Mouse (Mus musculus) thymus, adult 2 months (tissue): Measurements from ENCODE around the gene 4930432M17Rik. TPM values are rescaled to one million over a fixed set of nuclear protein-coding genes. Genes with fewer than 3 reads are reported as not detected.

ENCODE experiments used
- DNase-seq: peaks from one replicate; pipeline ENCODE4 v3.0.0; 2021
- H3K27ac ChIP-seq: fragments of 200-500 bp; 2 replicates; pipeline ENCODE4 v1.5.1; 2012; ENCODE audit warnings: low read length, control low read depth; ENCODE audit not compliant: control insufficient read depth, insufficient read depth
- H3K27me3 ChIP-seq: fragments of 200-500 bp; 2 replicates; pipeline ENCODE4 v1.6.1; 2012; ENCODE audit warnings: mild to moderate bottlenecking, low read length, moderate library complexity, mixed read lengths; ENCODE audit not compliant: control insufficient read depth, insufficient read depth
- H3K36me3 ChIP-seq: fragments of 200-500 bp; 2 replicates; pipeline ENCODE4 v1.6.1; 2012; ENCODE audit warnings: mild to moderate bottlenecking, low read length, moderate library complexity; ENCODE audit not compliant: control insufficient read depth, insufficient read depth
- H3K4me1 ChIP-seq: fragments of 200-500 bp; replicated peaks from 2 replicates; pipeline ENCODE4 v1.6.1; 2012; ENCODE audit warnings: low read length; ENCODE audit not compliant: control insufficient read depth, insufficient read depth
- H3K4me3 ChIP-seq: fragments of 200-500 bp; 2 replicates; pipeline ENCODE4 v1.5.1; 2012; ENCODE audit warnings: mild to moderate bottlenecking, low read length, control low read depth, moderate library complexity; ENCODE audit not compliant: control insufficient read depth, insufficient read depth
- CTCF ChIP-seq: fragments of 200-500 bp; IDR thresholded peaks from 2 replicates; pipeline ENCODE4 v1.5.1; 2012; ENCODE audit warnings: mild to moderate bottlenecking, control low read depth, low read length, moderate library complexity, borderline replicate concordance; ENCODE audit not compliant: control insufficient read depth, poor library complexity, insufficient read depth; ENCODE audit errors: extremely low read depth
- POLR2A ChIP-seq: fragments of 200-500 bp; IDR thresholded peaks from 2 replicates; pipeline ENCODE4 v1.6.1; 2012; ENCODE audit warnings: mild to moderate bottlenecking, low read length, control low read depth, moderate library complexity; ENCODE audit not compliant: control insufficient read depth, poor library complexity, insufficient read depth; ENCODE audit errors: extremely low read depth
- WGBS: fragments of 180-500 bp; shearing (Covaris S2); methylation state at CpG from one replicate; pipeline ENCODE4 v1.1.7; 2018; 5-methylcytosine and 5-hydroxymethylcytosine counted together
- polyA plus RNA-seq: library from polyadenylated mRNA; depleted of rRNA; stranded (reverse); fragments of >200 nt; gene quantifications from 2 replicates; pipeline ENCODE4 v1.2.3, GENCODE M21; 2012

Gene 4930432M17Rik
- polyA plus RNA-seq, 1 experiment = not detected

DNA sequence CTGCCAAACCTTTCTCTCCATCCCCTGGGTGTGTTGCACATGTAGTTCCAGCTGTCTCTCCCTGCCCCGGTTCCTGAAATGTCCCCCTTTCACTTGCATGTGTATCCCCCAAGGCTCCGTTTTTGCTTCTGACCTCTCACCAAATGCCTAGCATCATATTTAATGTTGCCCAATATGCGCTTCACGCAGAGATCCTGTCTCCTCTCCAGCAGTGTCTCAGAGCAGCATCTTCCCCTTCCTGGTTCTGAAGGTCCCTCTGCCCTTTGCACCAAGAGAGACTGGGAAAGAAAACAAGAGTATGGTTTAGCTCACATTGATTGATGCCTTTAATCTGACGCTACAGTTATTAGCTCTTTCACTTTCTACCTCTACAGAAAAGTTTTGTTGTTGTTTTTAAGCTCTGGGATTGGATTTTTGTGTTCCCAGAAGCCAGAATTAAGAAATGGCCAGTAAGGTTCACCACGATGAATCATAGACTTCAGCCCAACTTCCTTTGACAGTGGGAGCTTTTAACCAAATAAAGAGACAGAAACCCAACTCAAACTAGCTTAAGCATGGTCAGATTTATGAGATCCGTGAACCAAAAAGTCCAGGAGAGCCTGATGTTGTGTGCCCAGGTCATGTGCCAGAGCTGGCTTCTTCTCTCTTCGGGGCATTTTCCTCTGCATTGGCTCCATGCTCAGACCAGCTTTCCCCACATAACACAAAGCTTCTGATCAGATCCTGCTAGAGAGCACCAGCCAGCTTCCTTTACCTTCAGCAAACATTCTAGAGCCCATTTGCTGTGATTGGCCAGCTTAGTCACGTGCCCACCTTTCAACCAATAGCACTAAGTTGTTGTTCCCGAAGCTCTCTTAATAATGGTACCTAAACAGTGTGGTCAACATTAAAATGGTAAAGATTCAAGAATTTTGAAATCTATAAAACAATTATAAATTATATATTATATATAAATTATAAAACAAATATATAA, 12.2 kb downstream of the 4930432M17Rik start:
- Histone ChIP-seq H3K27ac (no peak overlapping the region), H3K4me3 (no peak overlapping the region), H3K36me3 (no peaks in the 10 kb centered on the region), H3K4me1 (no peaks in the 10 kb centered on the region), H3K27me3 (no peaks in the 10 kb centered on the region)
- no peak for TF ChIP-seq POLR2A
- no peak for TF ChIP-seq CTCF
- DNase-seq = no peak
- WGBS = 73% methylated on average over 10 of the region's 10 CpGs

DNA sequence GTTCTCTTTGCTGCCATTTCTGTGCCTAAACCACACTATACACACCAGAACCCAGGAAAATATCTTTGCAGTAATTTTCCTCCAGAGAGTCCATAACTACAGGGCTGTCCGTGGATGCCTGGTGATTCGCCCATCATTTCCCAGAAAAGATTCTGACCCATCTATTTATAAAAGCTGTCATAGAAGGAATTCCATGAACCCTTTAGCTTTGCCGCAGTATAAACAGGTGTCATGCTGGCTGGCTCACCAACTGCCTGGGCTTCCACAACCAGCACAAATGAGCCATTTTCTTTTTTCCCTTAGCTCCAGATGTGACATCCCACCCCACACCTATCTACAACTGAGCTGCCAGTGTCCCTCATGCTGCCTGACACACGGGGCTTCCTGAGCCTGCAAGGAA, 14.0 kb downstream of the 4930432M17Rik start:
- TF ChIP-seq CTCF = no peak
- no peak for TF ChIP-seq POLR2A
- Histone ChIP-seq H3K27ac (no peak overlapping the region), H3K4me3 (no peak overlapping the region), H3K36me3 (no peaks in the 10 kb centered on the region), H3K4me1 (peaks cover 4% of the 10 kb centered on the region; the same call in 1 of the 2 replicates), H3K27me3 (no peaks in the 10 kb centered on the region)
- WGBS = 83% methylated on average over 4 of the region's 4 CpGs
- DNase-seq = no peak

DNA sequence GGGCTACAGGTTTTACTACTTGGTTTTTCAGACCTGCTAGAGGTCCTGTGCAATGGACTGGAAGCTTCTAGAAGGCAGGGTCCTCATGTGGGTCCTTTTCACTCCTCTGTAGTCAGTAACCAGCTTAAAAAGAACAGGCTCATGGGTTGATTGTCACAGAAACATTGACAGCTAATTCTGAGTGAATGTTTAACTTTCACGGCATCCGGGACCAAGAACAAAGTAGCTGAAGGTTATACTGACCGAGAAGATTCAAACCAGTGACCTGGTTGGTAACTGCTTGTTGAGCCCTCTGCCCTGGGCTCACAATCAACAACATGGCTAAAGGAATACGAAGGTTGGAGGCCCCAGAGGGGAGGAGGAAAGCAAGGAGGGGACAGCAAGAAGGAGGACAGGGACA, 14.4 kb downstream of the 4930432M17Rik start:
- DNase-seq = no peak
- no peak overlapping the region for H3K27ac ChIP-seq
- WGBS = 93% methylated on average over 4 of the region's 4 CpGs
- peaks cover 6% of the 10 kb centered on the region for H3K4me1 ChIP-seq
- no peaks in the 10 kb centered on the region for H3K36me3 ChIP-seq
- H3K4me3 ChIP-seq = no peak overlapping the region
- TF ChIP-seq POLR2A (no peak), CTCF (no peak)
- H3K27me3 ChIP-seq = no peaks in the 10 kb centered on the region

DNA sequence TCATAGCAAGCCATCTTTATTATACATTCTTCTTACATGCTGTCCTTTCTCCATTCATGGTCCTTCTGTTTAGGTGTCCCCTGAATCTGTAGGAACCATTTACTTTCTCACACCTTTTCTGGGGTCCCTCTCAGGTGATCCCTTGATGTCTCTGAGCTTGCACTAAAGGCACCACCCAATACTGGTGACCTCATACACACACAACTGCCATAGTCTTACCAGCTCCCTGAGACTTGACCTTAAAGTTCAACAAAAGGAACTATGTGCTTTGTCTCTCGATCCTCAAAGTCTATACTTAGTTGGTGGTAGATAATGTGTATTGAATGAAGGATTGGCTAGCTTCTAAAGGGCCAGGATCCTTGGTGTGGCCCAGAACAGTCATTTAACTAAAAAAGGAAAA, 15.4 kb downstream of the 4930432M17Rik start:
- no peak for DNase-seq
- Histone ChIP-seq H3K36me3 (no peaks in the 10 kb centered on the region), H3K4me1 (peaks cover 6% of the 10 kb centered on the region), H3K27ac (no peak overlapping the region), H3K27me3 (no peaks in the 10 kb centered on the region), H3K4me3 (no peak overlapping the region)
- no peak for TF ChIP-seq CTCF
- TF ChIP-seq POLR2A = no peak
- WGBS = 90% methylated on average over 1 of the region's 1 CpGs

DNA sequence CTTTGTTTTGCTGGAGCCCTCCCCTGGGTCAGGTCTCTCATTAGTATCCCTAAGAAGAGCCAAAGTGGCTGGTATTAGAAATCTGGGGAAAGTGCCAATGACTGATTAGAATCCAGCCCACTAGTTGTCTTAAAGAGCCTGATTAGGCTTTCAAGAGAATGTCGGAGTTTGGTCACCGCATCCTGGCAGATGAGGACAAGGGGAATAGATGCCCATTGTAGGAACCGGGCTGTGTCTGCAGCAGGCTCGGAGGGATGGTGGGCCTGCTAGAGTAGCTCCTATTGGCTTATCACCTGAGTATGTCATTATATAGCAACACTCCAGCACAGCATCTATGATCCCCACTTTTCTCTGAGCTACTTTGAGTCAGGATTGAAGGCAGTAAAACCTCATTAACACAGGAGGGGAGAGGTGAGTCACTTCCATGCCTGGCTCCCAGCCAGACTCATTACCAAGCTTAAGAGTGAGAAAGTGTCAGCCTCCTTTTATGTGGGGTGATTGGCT, 15.9 kb downstream of the 4930432M17Rik start:
- WGBS = 98% methylated on average over 4 of the region's 4 CpGs
- no peak for TF ChIP-seq POLR2A
- no peak for TF ChIP-seq CTCF
- Histone ChIP-seq H3K4me1 (peaks cover 6% of the 10 kb centered on the region), H3K27me3 (no peaks in the 10 kb centered on the region), H3K36me3 (no peaks in the 10 kb centered on the region), H3K4me3 (no peak overlapping the region), H3K27ac (no peak overlapping the region)
- DNase-seq = no peak

DNA sequence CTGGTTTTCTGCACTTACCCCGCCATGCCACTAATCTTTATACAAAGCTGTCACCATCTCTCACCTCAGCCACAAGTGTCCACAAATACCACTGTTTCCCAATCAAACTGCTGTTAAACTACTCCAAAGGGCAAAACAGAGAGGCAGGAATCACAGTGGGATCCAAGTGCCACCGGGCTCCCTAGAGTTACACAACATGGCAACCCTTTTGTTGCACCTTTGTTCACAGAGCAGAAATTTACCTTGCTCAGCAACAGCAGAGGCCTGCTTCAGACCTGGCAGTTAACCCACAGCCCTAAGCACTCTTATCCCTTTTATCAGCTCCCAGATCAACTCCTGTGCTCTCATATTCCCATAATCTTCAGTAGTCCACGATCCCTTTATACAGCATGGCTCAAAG, 17.2 kb downstream of the 4930432M17Rik start:
- no peak for DNase-seq
- no peaks in the 10 kb centered on the region for H3K36me3 ChIP-seq
- no peaks in the 10 kb centered on the region for H3K27me3 ChIP-seq
- 92% methylated on average over 3 of the region's 3 CpGs for WGBS
- TF ChIP-seq CTCF = no peak
- TF ChIP-seq POLR2A = no peak
- no peak overlapping the region for H3K4me3 ChIP-seq
- peaks cover 6% of the 10 kb centered on the region for H3K4me1 ChIP-seq
- H3K27ac ChIP-seq = no peak overlapping the region
